Mouse (Mus musculus): ENCODE data around the gene Olfr1415.
A peak's percentile ranks its signal among the peaks of the same experiment; 100 is the strongest.
"Not testable (repeated sequence)": the region's sequence is repeated elsewhere in the genome, so short reads cannot be mapped to it uniquely, and the experiment has no call there.

Olfr1415 gene

DNA sequence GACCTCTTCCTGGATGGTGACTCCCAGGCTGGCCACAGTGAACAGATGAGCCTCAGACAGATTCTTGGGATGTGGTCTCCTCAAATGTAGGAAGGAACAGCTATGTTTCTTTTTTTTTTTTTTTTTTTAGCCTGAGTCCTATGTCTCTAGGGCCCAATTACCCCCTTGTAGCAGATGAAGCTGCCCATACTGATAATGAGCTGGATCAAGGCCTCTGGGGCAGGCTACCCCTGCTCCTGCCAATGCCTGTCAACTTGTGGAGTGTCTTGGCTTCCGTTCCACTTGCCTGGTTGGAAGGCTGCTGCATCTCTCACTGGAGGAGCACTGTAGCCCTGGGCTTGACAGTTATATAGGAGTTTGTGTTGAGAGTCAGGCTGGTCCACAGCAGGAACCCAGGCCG is at the start of gene Olfr1415:
Gene Olfr1415, minus strand, starts transcription at position 101 of the 400 bp plus-strand sequence.
- no peak for DNase-seq (ENCODE audit: extremely low spot score, low spot score)

GRCm38 (mm10) chr1:92539071-92539470 is 43.2 kb upstream of the Olfr1415 start:
- no peak for DNase-seq (ENCODE audit: extremely low spot score, low spot score)

DNA sequence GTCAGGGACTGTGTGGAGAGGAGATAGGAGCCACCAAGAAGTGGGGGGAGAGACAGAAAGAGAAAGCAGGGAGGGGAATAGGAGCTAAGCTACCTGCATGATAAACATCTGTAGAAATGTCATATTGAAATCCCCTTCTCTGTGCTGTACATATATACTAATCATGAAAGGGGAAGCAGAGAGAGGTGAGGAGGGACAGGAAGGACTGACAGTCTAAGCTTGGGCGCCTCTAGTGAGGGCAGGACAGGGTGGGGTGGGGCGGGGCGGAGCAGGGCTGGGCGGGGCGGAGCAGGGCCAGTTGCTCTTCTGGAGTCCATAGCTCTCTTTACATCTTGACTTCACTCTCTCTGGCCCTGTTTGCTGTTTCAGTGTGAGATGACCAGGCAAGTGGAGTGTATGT is 41.1 kb upstream of the Olfr1415 start:
- no peak for DNase-seq (ENCODE audit: extremely low spot score, low spot score)

DNA sequence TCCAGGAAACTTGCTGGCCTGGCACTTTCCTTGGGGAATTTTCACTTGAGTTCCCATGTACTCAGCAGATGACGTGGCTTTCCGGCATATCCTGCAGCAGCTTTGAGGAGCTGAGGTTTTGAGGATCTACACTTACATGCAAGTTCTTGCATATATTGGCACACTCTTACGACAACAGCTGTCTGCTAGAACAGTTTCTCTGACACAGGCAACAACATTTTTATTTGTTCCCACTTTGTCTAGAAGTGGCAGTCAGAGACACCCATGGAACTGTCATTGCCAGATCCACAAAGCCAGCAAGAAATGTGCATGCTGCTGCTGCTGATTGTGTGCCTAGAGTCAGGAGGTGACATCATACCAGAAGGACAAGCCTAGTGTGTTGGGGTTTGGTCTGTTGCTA is 27.9 kb upstream of the Olfr1415 start:
- no peak for DNase-seq (ENCODE audit: extremely low spot score, low spot score)

DNA sequence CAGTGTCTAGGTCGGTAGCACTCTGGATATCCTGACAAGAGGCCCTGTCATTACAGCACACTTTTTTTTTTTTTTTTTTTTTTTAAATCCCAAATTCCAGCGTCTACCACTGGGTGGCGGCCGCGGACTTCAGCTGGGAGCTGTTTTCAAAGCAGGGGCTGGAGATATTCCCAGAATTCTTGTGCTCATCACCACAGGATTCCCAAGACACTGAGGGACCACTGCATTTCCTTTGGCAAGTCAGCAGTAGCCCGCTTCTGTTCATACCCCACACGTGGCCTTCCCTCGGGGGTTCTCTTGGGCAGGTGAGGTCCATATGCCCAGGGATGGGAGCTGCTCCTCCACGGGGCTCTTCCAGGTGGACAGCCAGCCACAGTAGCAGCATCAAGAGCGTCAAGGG is 25.5 kb upstream of the Olfr1415 start:
- DNase-seq (ENCODE audit: extremely low spot score, low spot score): peak; percentile 49

DNA sequence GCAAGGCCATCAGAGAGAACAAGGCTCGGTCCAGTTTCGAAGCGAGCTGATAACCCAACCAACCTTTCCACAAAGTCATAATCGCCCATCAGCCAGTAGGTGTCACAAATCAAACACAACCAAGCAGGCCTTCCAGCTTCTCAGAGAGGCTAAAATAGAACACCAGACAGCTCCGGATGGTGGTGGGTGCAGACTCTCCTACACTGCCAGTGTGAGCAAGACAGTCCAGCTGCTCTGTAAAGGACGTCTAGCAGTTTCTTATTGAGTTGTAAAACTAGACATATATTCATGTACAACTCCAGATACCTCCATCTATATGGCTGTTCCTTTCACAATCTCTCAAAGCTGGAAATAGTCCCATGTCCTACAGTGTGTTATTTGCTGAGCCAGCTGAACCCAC is 23.1 kb upstream of the Olfr1415 start:
- DNase-seq (ENCODE audit: extremely low spot score, low spot score): no peak

DNA sequence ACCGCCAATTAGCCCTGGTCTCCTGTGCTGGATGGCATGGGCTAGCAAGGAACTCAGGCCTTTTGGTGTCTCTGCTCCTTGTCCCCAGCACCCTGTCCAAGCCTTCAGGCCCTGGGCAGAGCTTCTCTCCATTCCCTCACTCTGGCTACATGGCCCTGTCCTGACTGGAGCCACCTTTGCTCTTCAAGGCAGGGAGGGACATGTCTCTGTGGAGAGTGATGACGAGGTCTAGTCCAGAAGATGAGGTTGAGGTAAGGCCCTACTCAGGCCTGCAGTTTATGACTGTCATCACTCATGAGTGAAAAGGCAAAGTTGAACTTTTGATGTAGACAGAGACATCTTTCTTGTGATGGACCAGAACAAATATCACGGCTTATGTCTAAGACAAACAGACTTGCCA is 22.7 kb upstream of the Olfr1415 start, which contains the start of gene Olfr1414:
Gene Olfr1414, minus strand, starts transcription at position 101 of the 400 bp plus-strand sequence.
- no peak for DNase-seq (ENCODE audit: extremely low spot score, low spot score)

GRCm38 (mm10) chr1:92515390-92515789 is 19.5 kb upstream of the Olfr1415 start:
- no peak for DNase-seq (ENCODE audit: extremely low spot score, low spot score)

DNA sequence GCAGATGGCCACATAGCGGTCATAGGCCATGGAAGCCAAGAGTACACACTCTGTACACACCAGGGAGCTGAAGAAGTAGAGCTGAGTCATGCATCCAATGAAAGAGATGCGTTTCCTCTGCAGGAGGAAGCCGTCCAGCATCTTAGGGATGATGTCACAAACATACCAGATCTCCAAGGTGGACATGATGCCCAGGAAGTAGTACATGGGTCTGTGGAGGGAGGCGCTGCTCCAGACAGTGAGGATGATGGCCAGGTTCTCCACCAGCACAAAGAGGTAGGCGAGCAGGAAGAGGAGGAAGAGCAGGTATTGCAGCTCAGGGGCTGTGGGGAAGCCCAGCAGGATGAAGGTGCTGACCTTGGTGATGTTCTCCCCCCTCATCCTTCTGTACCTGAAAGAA is 15.7 kb upstream of the Olfr1415 start:
- DNase-seq (ENCODE audit: extremely low spot score, low spot score): not testable (repeated sequence)

DNA sequence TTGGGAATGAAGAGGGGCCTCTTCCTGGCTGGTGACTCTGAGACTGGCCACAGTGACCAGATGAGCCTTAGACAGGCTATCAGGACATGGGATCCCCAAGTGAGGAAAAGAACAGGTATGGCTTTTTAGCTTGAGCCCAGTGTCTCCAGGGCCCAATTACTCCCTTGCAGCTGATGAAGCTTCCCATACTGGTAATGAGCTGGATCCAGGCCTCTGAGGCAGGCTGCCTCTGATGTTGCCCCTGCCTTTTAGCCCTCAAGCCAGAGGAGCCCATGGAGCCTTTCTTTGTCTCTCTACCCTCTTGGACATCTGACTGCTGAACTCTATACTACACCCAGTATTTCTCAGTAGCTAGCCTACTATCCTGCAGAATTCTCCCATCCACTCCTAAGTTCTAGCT is 10.9 kb downstream of the Olfr1415 start, which contains the start of gene Olfr1416:
Gene Olfr1416, minus strand, starts transcription at position 101 of the 400 bp plus-strand sequence.
- no peak for DNase-seq (ENCODE audit: extremely low spot score, low spot score)

- no peak for DNase-seq (ENCODE audit: extremely low spot score, low spot score)
Measured at GRCm38 (mm10) chr1:92474066-92474578, 21.8 kb downstream of the Olfr1415 start.

- DNase-seq (ENCODE audit: extremely low spot score, low spot score): peak; percentile 99
Measured at GRCm38 (mm10) chr1:92473165-92474041, 22.5 kb downstream of the Olfr1415 start, which contains the start of gene Ndufa10. Gene Ndufa10, minus strand, starts transcription at chr1:92473860.

GRCm38 (mm10) chr1:92468891-92469290 is 27.0 kb downstream of the Olfr1415 start:
- no peak for DNase-seq (ENCODE audit: extremely low spot score, low spot score)

DNA sequence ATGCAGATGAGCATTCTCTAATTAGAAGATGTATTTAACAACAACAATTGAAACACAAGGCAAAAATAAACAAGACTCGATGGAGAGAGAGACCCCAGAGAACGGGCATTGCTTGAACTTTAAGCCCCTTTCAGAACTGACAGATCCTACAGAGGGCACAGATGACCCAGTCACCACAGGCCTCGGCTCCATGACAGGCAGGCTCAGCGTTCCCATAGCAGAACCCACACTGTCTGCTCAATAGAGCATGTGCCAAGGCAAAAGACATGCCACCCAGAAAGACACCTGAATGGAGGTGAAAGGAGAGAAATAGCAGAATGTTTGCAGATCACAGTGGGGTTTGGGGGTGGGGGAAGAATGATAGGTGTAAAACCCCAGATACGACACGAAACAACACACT is 37.5 kb downstream of the Olfr1415 start:
- no peak for DNase-seq (ENCODE audit: extremely low spot score, low spot score)

DNA sequence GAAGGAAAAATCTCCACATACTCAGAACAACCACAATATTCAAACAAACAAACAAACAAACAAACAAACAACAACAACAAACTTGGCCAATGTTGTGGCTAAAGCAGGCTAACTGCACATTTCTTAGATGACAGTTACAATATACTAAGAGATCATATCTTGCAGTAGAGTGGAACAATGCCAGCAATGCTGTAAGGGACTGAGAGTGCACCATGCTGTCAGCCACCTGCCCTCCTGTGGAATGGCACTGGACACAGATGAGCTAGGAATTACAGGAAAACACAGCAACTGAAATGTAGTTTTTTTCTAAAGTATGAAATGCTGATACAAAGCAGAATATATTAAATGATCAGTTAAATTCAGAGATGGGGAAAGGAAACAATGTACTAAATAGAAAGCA is 38.1 kb downstream of the Olfr1415 start:
- no peak for DNase-seq (ENCODE audit: extremely low spot score, low spot score)

DNA sequence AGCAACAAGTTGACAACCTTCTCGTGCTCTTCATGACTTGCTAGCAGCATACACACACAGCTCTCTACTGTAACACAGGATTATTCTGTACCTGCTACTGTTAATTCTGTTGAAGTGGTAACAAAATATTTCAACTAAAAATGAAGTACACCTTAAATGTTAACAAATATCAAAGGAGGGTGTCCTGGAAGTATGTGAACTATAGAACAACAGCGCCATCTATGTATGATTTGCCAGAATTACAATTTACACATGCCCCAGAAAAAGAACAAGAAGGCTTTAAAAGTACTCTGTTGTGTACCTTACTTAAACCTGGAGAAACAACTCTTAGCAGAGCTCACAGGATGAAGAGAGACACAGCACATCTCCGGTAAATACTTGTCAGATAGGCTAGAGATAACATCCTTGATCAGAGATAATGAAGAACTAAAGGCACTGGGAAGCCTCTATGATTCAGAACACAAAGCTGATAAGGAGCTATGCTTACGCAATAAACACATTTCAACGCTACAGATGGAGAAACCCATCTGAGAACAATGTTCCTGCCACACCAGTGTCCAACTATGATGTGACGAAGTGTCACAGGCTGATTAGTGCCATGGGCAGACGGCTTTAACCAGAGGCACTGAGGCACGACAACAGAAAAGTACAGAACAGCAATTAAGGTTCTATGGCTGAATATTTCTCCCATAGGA is 42.0 kb downstream of the Olfr1415 start:
- DNase-seq (ENCODE audit: extremely low spot score, low spot score): no peak

GRCm38 (mm10) chr1:92448293-92448692 is 47.6 kb downstream of the Olfr1415 start:
- no peak for DNase-seq (ENCODE audit: extremely low spot score, low spot score)

DNA sequence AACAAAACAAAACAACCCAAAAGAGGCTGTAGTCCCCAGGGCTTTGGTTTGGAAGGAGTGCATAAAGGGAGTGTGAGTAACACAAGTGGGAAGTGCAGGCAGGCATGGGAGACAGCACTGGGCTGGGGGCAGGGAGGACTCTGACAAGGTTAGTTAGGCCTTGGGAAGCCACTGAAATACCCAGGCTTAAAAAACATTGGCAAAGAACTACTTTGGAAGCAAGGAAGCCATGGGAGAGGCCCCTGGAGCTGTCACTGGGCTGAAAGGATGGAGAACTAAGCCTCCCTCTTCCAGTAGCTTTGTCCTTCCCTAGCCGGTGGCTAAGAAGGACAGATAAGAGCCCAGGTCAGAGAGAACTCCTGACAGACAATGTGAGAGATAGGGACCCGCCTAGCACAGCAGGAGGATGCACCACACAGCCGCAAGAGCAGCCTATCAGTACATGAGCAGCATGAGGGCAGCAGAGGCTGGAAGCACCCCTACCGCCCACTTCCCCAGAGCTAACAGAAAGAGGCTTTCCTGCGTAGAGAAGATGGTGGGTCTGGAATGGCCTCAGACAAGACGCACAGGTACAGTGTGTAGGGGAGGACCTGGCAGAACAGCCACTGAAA is 54.3 kb downstream of the Olfr1415 start:
- DNase-seq (ENCODE audit: extremely low spot score, low spot score): no peak

- DNase-seq (ENCODE audit: extremely low spot score, low spot score): no peak
Measured at GRCm38 (mm10) chr1:92440066-92440750, 55.7 kb downstream of the Olfr1415 start.

Measured in neural tube, embryonic 10.5 days (tissue).